Mouse (Mus musculus) neural tube, embryonic 12.5 days (tissue): ENCODE measurements at regions not wholly inside any gene's neighbourhood (a gene's known extent, or its start where the extent isn't known, plus 50 kb on each side); places are given as distances from the start of the nearest gene placed in this dataset.

Experiments
- ATAC-seq: fragments of 200-750 bp; cut with Nextera tagmentation; 2 replicates; pipeline ENCODE4 v1.8.0; 2017; ENCODE audit warnings: low read depth, mild to moderate bottlenecking, moderate TSS enrichment, moderate library complexity; ENCODE audit not compliant: low FRiP score
- H3K27ac ChIP-seq: fragments of 300-500 bp; sonication (generic); 2 replicates; pipeline ENCODE4 v1.5.1; 2016
- H3K27me3 ChIP-seq: fragments of 300-500 bp; sonication (generic); replicated peaks from 2 replicates; pipeline ENCODE4 v1.6.1; 2016; ENCODE audit warnings: mild to moderate bottlenecking
- H3K36me3 ChIP-seq: fragments of 300-500 bp; sonication (generic); 2 replicates; pipeline ENCODE4 v1.6.1; 2016; ENCODE audit warnings: mild to moderate bottlenecking
- H3K4me1 ChIP-seq: fragments of 300-500 bp; sonication (generic); 2 replicates; pipeline ENCODE4 v1.6.1; 2016
- H3K4me2 ChIP-seq: fragments of 300-500 bp; sonication (generic); replicated peaks from 2 replicates; pipeline ENCODE4 v1.6.1; 2016; ENCODE audit warnings: mild to moderate bottlenecking
- H3K4me3 ChIP-seq: fragments of 300-500 bp; sonication (generic); 2 replicates; pipeline ENCODE4 v1.5.1; 2016
- H3K9ac ChIP-seq: fragments of 300-500 bp; sonication (generic); 2 replicates; pipeline ENCODE4 v1.6.1; 2016; ENCODE audit warnings: mild to moderate bottlenecking
- H3K9me3 ChIP-seq: fragments of 300-500 bp; sonication (generic); 2 replicates; pipeline ENCODE4 v1.6.1; 2016; ENCODE audit warnings: mild to moderate bottlenecking
- WGBS: fragments of 180-500 bp; shearing (Covaris S2); methylation state at CpG from one replicate; pipeline ENCODE4 v1.1.7; 2016; 5-methylcytosine and 5-hydroxymethylcytosine counted together

- no peak overlapping the region for H3K27ac ChIP-seq
- H3K36me3 ChIP-seq, result no peaks in the 10 kb centered on the region
- no peak overlapping the region for H3K4me3 ChIP-seq
- no peaks in the 10 kb centered on the region for H3K27me3 ChIP-seq
- 51% methylated on average over 6 of the region's 6 CpGs for WGBS
- no peaks in the 10 kb centered on the region for H3K9me3 ChIP-seq
- no peaks in the 10 kb centered on the region for H3K4me1 ChIP-seq
- peak; percentile 78; the same call in 1 of the 2 replicates for ATAC-seq
- no peak overlapping the region for H3K9ac ChIP-seq
- H3K4me2 ChIP-seq, result no peak overlapping the region
Measured at GRCm38 (mm10) chrX:14273628-14274337, 62.8 kb downstream of the H2al1n start.

- no peaks in the 10 kb centered on the region for H3K9me3 ChIP-seq
- no peak overlapping the region for H3K27ac ChIP-seq
- no peaks in the 10 kb centered on the region for H3K4me1 ChIP-seq
- no peak for ATAC-seq
- H3K4me2 ChIP-seq, result no peak overlapping the region
- no peak overlapping the region for H3K9ac ChIP-seq
- no peak overlapping the region for H3K4me3 ChIP-seq
- no peaks in the 10 kb centered on the region for H3K27me3 ChIP-seq
- 63% methylated on average over 2 of the region's 2 CpGs for WGBS
- no peaks in the 10 kb centered on the region for H3K36me3 ChIP-seq
Measured at GRCm38 (mm10) chrX:14279312-14279711, 68.4 kb downstream of the H2al1n start.

- H3K36me3 ChIP-seq, result no peaks in the 10 kb centered on the region
- H3K27me3 ChIP-seq, result no peaks in the 10 kb centered on the region
- ATAC-seq, result no peak
- no peak overlapping the region for H3K4me2 ChIP-seq
- no peak overlapping the region for H3K4me3 ChIP-seq
- no peaks in the 10 kb centered on the region for H3K4me1 ChIP-seq
- H3K27ac ChIP-seq, result no peak overlapping the region
- no peaks in the 10 kb centered on the region for H3K9me3 ChIP-seq
- H3K9ac ChIP-seq, result no peak overlapping the region
Measured at GRCm38 (mm10) chrX:14279736-14280135, 68.8 kb downstream of the H2al1n start.

DNA sequence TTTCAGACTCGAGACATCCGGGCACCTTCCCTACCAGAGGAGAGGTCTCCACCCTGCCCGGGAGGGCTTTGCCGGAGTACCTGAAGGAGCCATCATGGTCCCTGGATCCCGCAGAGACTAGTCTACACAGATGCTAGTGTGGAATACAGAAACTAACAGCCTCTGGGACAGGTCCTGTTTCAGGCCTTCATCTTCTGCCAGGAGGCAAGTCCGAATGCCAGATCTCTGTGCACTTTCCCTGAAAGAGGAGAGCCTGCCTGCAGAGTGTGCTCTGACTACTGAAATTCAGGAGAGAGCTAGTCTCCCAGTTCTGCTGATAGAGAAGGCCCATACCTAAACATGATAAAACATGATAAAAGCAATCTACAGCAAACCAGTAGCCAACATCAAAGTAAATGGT is 83.9 kb downstream of the H2al1n start:
- Histone ChIP-seq H3K36me3 (no peaks in the 10 kb centered on the region), H3K27me3 (no peaks in the 10 kb centered on the region), H3K4me3 (no peak overlapping the region), H3K9ac (no peak overlapping the region), H3K27ac (no peak overlapping the region), H3K4me1 (no peaks in the 10 kb centered on the region), H3K4me2 (no peak overlapping the region), H3K9me3 (no peaks in the 10 kb centered on the region)
- WGBS, result 95% methylated on average over 6 of the region's 6 CpGs
- ATAC-seq, result no peak

DNA sequence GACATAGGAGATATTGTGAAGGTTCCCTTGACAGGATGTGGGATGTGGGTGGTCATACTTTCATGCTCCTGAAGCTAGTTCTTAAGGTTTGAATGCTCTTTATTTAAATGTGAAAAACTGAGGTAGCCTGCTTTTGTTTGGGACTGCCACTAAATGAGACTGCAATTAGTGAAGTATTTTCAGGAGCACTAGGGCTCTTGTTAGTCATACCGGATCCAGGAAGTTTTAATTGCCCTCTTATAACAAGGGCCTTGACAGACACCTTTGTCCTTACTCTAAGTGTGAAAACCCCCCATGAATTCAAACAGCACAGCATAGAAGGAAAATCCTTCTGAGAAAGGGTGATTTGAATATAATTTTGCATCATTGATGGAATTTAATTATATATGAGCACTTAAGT is 91.2 kb downstream of the H2al1n start:
- no peaks in the 10 kb centered on the region for H3K36me3 ChIP-seq
- no peak overlapping the region for H3K4me3 ChIP-seq
- no peak for ATAC-seq
- H3K4me1 ChIP-seq, result no peaks in the 10 kb centered on the region
- 23% methylated on average over 1 of the region's 1 CpGs for WGBS
- H3K27me3 ChIP-seq, result no peaks in the 10 kb centered on the region
- H3K27ac ChIP-seq, result no peak overlapping the region
- no peak overlapping the region for H3K4me2 ChIP-seq
- H3K9me3 ChIP-seq, result no peaks in the 10 kb centered on the region
- H3K9ac ChIP-seq, result no peak overlapping the region

DNA sequence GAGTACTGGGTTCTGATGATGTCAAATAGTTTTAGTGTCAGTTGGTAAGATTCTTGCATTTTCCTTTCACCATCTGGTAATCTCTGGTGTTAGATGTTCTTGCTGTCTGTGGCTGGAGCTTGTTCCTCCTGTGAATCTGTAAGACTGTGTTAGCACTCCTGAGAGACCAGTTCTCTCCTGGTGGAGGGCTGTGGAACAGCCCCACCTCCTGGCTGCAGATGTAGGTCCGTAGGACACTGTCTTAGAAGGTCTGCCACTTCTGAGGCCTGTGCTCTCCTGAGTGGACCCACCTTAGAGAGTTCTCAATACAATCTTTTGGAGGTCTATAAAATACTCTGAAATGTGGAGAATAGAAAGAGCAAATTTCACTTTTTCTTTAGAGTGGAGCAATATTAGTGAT is 101.8 kb downstream of the H2al1n start:
- 65% methylated on average over 1 of the region's 1 CpGs for WGBS
- H3K9ac ChIP-seq, result no peak overlapping the region
- no peak overlapping the region for H3K4me3 ChIP-seq
- no peak overlapping the region for H3K27ac ChIP-seq
- no peaks in the 10 kb centered on the region for H3K9me3 ChIP-seq
- H3K4me1 ChIP-seq, result no peaks in the 10 kb centered on the region
- H3K36me3 ChIP-seq, result no peaks in the 10 kb centered on the region
- no peak overlapping the region for H3K4me2 ChIP-seq
- ATAC-seq, result no peak
- no peaks in the 10 kb centered on the region for H3K27me3 ChIP-seq

GRCm38 (mm10) chrX:14352416-14352815 is 141.5 kb downstream of the H2al1n start:
- H3K9ac ChIP-seq, result no peak overlapping the region
- no peak overlapping the region for H3K4me2 ChIP-seq
- H3K9me3 ChIP-seq, result no peaks in the 10 kb centered on the region
- H3K4me3 ChIP-seq, result no peak overlapping the region
- no peaks in the 10 kb centered on the region for H3K4me1 ChIP-seq
- H3K27me3 ChIP-seq, result no peaks in the 10 kb centered on the region
- no peak for ATAC-seq
- no peaks in the 10 kb centered on the region for H3K36me3 ChIP-seq
- no peak overlapping the region for H3K27ac ChIP-seq
- WGBS, result 85% methylated on average over 2 of the region's 2 CpGs

DNA sequence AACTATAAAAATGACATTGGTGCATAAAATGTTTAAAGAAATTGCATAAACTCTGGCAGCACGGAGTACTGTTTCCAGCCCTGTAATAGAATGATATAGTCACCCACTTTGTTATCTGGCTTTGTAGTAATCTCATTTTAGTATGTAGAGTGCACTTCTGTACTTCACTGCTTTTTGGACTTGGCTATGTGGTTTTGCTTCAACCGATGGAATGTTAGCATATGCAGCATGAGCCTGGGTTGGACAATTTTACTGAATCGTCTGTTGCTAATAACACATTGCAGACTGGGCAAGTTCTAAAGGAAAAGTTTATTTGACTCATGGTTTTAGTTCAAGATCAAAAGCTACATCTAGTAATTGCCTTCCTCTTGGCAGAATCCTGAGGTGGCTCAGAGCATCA is 142.4 kb downstream of the H2al1n start:
- Histone ChIP-seq H3K4me1 (no peaks in the 10 kb centered on the region), H3K4me2 (no peak overlapping the region)
- 82% methylated on average over 3 of the region's 3 CpGs for WGBS

GRCm38 (mm10) chrX:14356466-14357030 is 145.6 kb downstream of the H2al1n start:
- WGBS, result 75% methylated on average over 4 of the region's 4 CpGs
- Histone ChIP-seq H3K36me3 (no peaks in the 10 kb centered on the region), H3K4me3 (no peak overlapping the region), H3K4me1 (no peaks in the 10 kb centered on the region), H3K9me3 (no peaks in the 10 kb centered on the region), H3K27me3 (no peaks in the 10 kb centered on the region), H3K27ac (no peak overlapping the region), H3K9ac (no peak overlapping the region), H3K4me2 (no peak overlapping the region)
- no peak for ATAC-seq

More for the DNA sequence above, 142.4 kb downstream of the H2al1n start:
- Histone ChIP-seq H3K27me3 (no peaks in the 10 kb centered on the region), H3K4me3 (no peak overlapping the region), H3K27ac (no peak overlapping the region), H3K36me3 (no peaks in the 10 kb centered on the region), H3K9me3 (no peaks in the 10 kb centered on the region), H3K9ac (no peak overlapping the region)
- ATAC-seq, result no peak
